Mouse (Mus musculus): ENCODE measurements around the gene Rpl13. TPM values are rescaled to one million over a fixed set of nuclear protein-coding genes. Genes with fewer than 3 reads are reported as not detected.

The Rpl13 gene
- total RNA-seq, 2 experiments from 2014 or later, result 350 to 359 TPM

GRCm38 (mm10) chr8:123105553-123106326 is 3.6 kb downstream of the Rpl13 start:
- intact Hi-C loops (cut with DNase I), result loop anchor here (2.0 kb wide), 1 partner anchor 97 kb away; no protein-coding TSS in a partner anchor
- DNase-seq (ENCODE audit: low spot score in 2 of 2), result peak in 1 of 2 experiments; percentile 36

DNA sequence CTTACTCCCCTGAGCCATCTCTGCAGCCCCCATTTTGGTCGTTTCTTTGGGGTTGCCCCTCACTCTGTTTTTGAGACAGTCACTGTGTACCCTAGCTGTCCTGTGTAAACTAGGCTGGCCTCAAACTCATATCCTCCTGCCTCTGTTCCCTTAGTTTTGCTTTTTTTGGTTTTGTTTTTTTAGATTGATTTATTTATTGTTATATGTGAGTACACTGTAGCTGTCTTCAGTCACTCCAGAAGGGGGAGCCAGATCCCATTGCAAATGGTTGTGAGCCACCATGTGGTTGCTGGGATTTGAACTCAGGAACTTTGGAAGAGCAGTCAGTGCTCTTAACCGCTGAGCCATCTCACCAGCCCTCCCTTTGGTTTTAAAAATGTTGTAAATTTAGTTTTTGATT is 4.4 kb downstream of the Rpl13 start:
- intact Hi-C loops (cut with DNase I), result no loop called here
- DNase-seq (ENCODE audit: low spot score in 2 of 2), result no peak

DNA sequence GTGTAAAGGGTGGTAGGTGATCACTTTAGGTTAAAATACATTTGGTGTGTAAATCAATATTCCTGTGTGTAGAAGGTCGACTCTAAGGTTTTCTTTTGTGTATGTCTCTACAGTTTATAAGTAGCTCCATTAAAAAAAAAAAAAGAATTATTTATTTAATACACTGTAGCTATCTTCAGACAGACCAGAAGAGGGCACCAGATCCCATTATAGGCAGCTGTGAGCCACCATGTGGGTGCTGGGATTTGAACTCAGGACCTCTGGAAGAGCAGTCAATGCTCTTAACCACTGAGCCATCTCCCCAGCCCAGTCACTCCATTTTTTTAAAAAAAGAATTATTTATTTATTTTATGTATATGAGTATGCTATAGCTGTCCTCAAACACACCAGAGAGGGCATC is 5.9 kb downstream of the Rpl13 start:
- intact Hi-C loops (cut with DNase I), result no loop called here

GRCm38 (mm10) chr8:123108953-123109352 is 6.8 kb downstream of the Rpl13 start:
- intact Hi-C loops (cut with DNase I), result no loop called here
- no peak for DNase-seq (ENCODE audit: low spot score in 2 of 2)

More for the DNA sequence above, 5.9 kb downstream of the Rpl13 start:
- DNase-seq (ENCODE audit: low spot score in 2 of 2), result no peak

DNA sequence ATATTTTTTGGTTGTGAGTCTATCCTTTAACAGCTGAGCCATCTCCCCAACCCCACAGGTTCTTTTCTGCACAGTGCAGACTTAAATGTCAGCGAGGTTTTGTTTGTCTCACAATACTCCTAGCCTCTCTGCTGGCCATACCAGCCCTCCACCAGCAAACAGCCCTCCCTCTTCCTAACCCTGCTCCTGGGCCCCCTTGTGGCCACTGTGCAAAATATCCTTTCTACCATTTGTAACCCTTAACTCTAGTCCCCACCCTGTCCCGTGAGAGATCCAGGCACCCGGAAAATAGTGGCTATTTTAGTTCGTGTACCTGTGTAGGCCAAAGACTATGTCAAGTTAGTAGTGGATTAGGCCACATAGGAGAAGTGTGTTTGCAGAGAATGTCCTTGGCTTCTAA is 8.5 kb downstream of the Rpl13 start:
- DNase-seq (ENCODE audit: low spot score in 2 of 2), result no peak
- intact Hi-C loops (cut with DNase I), result loop anchor here (2.0 kb wide), 1 partner anchor 40 kb away; no protein-coding TSS in a partner anchor

DNA sequence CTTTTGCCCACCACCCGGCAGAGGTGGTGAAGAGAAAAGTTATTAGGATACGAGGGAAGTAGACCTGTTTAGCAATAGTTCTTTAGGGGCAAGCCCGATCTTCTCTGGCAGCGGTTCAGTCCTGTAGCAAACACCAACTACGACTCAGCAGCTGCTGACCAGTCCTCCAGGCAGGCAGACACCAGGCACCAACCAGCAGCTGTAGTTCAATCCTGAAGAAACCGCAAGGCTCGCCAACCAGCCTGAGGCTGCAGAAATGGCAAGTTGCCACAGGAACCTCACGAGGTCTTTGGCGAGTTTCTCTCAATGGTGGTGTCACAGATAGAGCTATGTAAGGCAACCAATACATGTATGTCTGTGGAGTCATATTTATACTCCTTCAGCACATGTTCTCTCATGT is 10.7 kb downstream of the Rpl13 start:
- intact Hi-C loops (cut with DNase I), result no loop called here
- DNase-seq (ENCODE audit: low spot score in 2 of 2), result no peak

GRCm38 (mm10) chr8:123113908-123114469 is 11.8 kb downstream of the Rpl13 start:
- intact Hi-C loops (cut with DNase I), result no loop called here
- no peak for DNase-seq (ENCODE audit: low spot score in 2 of 2)

GRCm38 (mm10) chr8:123114644-123115043 is 12.5 kb downstream of the Rpl13 start:
- DNase-seq (ENCODE audit: low spot score in 2 of 2), result no peak
- intact Hi-C loops (cut with DNase I), result no loop called here

DNA sequence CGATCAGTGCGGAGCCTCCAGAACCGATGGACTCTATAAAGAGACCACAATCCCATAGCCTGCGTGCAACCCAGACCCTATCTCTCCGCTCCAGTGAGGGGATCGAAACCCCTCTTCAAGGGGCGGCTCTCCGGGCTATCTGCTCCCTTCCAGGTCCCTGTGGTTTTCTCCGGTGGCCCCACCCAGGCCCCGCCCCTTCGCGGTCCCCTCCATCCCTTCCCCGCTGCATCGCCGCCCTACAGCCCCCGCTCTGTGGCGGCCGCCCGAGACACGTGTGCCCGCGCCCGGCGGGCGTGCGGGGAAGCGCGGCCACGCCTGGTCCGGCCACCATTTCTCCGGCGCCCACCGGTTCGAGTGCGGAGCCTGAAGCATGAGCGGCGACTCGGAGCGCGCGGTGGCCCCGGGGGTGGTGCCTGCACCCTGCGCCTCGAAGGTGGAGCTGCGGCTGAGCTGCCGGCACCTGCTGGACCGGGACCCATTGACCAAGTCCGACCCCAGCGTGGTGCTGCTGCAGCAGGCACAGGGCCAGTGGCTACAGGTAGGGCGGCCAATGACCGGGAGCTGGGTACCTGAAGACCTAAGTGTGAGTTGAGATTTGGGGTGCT is 15.1 kb downstream of the Rpl13 start, which contains the start of gene Cpne7:
TSS of gene Cpne7 (plus strand) at position 248 of the 605 bp plus-strand sequence.
- intact Hi-C loops (cut with DNase I), result no loop called here

GRCm38 (mm10) chr8:123117744-123118143 is 15.6 kb downstream of the Rpl13 start:
- intact Hi-C loops (cut with DNase I), result no loop called here
- DNase-seq (ENCODE audit: low spot score in 2 of 2), result no peak

More for the DNA sequence above, 15.1 kb downstream of the Rpl13 start, which contains the start of gene Cpne7:
- DNase-seq (ENCODE audit: low spot score in 2 of 2), result no peak

DNA sequence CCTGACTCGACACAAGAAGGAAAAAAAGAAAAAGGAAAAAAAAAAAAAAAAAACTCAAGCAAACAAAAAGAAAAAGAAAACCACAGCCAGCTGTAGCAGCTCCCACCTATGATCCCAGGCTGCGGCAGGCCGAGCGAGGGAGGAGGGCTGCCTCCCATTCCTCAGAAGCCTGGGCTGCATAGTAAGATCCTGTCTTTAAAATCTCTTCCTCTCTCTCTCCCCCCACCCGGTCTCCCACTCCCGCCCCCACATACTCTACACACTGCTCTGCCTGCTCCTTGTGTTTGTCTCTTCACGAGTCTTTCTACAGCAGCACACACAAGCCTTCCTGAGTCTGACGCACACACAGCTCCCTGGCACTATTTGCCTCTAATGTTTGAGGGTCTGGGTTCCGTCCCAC is 19.9 kb downstream of the Rpl13 start:
- intact Hi-C loops (cut with DNase I), result no loop called here
- DNase-seq (ENCODE audit: low spot score in 2 of 2), result no peak

DNA sequence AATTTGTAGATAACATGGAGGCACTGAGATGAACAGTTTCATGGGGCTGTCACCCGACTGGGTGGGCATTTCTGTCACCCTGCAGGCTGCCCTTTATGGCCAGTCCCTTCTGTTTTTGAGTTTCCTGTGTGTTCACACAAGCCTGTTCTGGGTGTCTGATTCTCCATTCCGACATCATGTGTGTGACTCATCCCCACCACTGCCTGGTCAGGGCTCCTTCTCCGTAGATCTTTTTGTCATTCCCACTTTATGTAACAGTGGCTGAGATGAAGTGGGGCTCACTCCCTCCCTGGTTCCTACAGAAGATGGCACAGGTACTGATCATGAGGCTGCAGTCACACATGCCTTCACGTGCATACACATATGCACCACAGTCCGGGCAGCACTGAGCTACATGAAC is 20.5 kb downstream of the Rpl13 start:
- intact Hi-C loops (cut with DNase I), result no loop called here
- DNase-seq (ENCODE audit: low spot score in 2 of 2), result peak in 1 of 2 experiments; percentile 64

- intact Hi-C loops (cut with DNase I), result no loop called here
- no peak for DNase-seq (ENCODE audit: low spot score in 2 of 2)
Observed at GRCm38 (mm10) chr8:123126193-123126816, 24.2 kb downstream of the Rpl13 start.

DNA sequence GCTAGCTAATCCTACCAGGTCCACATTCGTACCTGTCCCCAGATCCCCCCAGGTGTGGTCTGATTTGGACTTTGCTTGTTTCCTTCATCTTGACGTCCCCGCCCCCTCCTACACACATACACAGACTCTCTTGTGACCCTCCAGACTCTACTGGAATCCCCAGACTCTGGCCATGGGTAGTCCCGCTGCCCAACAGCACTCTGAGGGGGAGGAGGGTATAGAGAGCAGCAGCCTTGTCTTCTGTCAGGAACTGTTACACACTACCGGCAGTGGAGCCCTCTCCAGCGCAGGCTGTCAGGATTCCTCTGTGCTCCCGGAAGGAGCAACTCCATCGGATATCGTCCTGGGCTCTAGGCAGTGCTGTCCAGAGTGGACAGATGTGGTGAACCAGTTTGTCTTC is 28.9 kb downstream of the Rpl13 start:
- intact Hi-C loops (cut with DNase I), result no loop called here
- DNase-seq (ENCODE audit: low spot score in 2 of 2), result no peak

- DNase-seq (ENCODE audit: low spot score in 2 of 2), result no peak
- intact Hi-C loops (cut with DNase I), result no loop called here
Observed at GRCm38 (mm10) chr8:123132953-123133352, 30.8 kb downstream of the Rpl13 start.

GRCm38 (mm10) chr8:123134149-123134713 is 32.1 kb downstream of the Rpl13 start:
- intact Hi-C loops (cut with DNase I), result no loop called here
- DNase-seq (ENCODE audit: low spot score in 2 of 2), result no peak

- peak in 1 of 2 experiments; percentile 28 for DNase-seq (ENCODE audit: low spot score in 2 of 2)
- intact Hi-C loops (cut with DNase I), result loop anchor here (5.0 kb wide), 2 partner anchors 67 to 217 kb away; no protein-coding TSS in a partner anchor
Observed at GRCm38 (mm10) chr8:123135406-123135805, 33.3 kb downstream of the Rpl13 start.

- no peak for DNase-seq (ENCODE audit: low spot score in 2 of 2)
- intact Hi-C loops (cut with DNase I), result loop anchor here (5.0 kb wide), 2 partner anchors 66 to 216 kb away; no protein-coding TSS in a partner anchor
Observed at GRCm38 (mm10) chr8:123135806-123136205, 33.7 kb downstream of the Rpl13 start.

DNA sequence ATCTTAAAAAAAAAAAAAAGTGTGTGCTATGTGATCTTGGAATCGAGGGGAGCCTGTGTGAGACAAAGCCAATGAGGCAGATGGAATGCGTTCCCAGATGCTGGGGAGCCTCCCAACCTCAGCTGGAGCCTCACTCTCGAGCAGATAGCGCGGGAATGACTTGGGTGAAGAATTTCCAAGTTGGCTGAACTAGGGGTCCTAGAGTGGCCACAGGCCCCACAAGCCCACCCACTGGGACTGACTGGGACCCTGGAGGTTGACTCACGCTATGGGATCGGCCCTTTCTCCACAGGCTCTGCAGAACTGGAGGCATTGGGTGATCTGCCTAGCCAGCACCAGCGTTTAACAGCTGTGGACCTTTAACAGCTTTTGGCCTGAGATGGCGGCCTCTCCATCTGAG is 34.1 kb downstream of the Rpl13 start:
- no peak for DNase-seq (ENCODE audit: low spot score in 2 of 2)
- intact Hi-C loops (cut with DNase I), result loop anchor here (5.0 kb wide), 2 partner anchors 66 to 216 kb away; no protein-coding TSS in a partner anchor
